10 mouse cellular contexts compared by ENCODE assay signal in genomic region chr7:142441585-142441984, GRCm38 (mm10). TPM values are rescaled to one million over a fixed set of nuclear protein-coding genes. Genes with fewer than 3 reads are reported as not detected.
DNase-seq lines count a peak whose midpoint lies in the region; ATAC-seq and TF ChIP-seq lines count a peak whose summit lies in the region.
"Had no signal": no experiment of that assay in that cellular context is flagged by ENCODE, and none has a peak within 500 bp of the region (broad histone marks: within the 10 kb centered on the region; RNA-seq: fewer than 3 reads in every experiment).

Gene Tnni2 (plus strand): TSS chr7:142441808.

- H3K9me3 ChIP-seq in lung, embryonic 14.5 days (ENCODE audit: low read depth, low read length) = no peaks in the 10 kb centered on the region

- intact Hi-C loops in heart, postnatal 36 days (cut with DNase I) = no loop called here
- intact Hi-C loops in left cerebral cortex, postnatal 36 days (cut with DNase I) = loop anchor here (5.0 kb wide), 2 partner anchors 36 to 96 kb away; no protein-coding TSS in a partner anchor

- H3K4me3 ChIP-seq in lung, embryonic 14.5 days (ENCODE audit: low read depth, low read length) = no peak within 1 kb of the TSS

- H3K27ac ChIP-seq in lung, embryonic 14.5 days (ENCODE audit: low read depth) = peak within 1 kb of the TSS; percentile 22; the same call in 1 of the 2 replicates
- H3K27ac ChIP-seq: liver, embryonic 14.5 days had no signal

- no peak within 1 kb of the TSS for H3K4me2 ChIP-seq in lung, embryonic 14.5 days

- H3K9ac ChIP-seq in lung, embryonic 14.5 days = no peak within 1 kb of the TSS; the same call in 1 of the 2 replicates
- H3K9ac ChIP-seq: liver, embryonic 14.5 days had no signal

- no peaks in the 10 kb centered on the region for H3K27me3 ChIP-seq in lung, embryonic 14.5 days (ENCODE audit: insufficient read depth, low read length)

- peaks cover 7% of the 10 kb centered on the region; the same call in 1 of the 2 replicates for H3K4me1 ChIP-seq in lung, embryonic 14.5 days (ENCODE audit: insufficient read depth)

- WGBS in lung, embryonic 14.5 days = 71% methylated on average over 9 of the region's 9 CpGs

- no peak for TF ChIP-seq CTCF in lung, embryonic 14.5 days (IDR thresholded peaks at IDR 0.05; ENCODE audit: low read depth)

- peak; percentile 91 for DNase-seq in heart, adult 11 months
- no peak for DNase-seq in heart, postnatal 36 days
- DNase-seq in lung, embryonic 14.5 days = no peak
- DNase-seq in lung, postnatal 14 days = no peak
- DNase-seq in gastrocnemius, postnatal 10 days = peak; percentile 63
- no peak for DNase-seq in left cerebral cortex, postnatal 36 days (ENCODE audit: low spot score in 2 of 2)
- no peak for DNase-seq in adrenal gland, postnatal 14 days
- DNase-seq: B cell, adult 2 months had no signal

- H3K36me3 ChIP-seq in lung, embryonic 14.5 days (ENCODE audit: insufficient read depth) = no peaks in the 10 kb centered on the region

- no peak for ATAC-seq in lung, embryonic 14.5 days (ENCODE audit: insufficient read depth)
- ATAC-seq in monocyte, adult 5-6 weeks (replicated peaks; ENCODE audit: insufficient number of reproducible peaks, low FRiP score, low TSS enrichment, poor library complexity, severe bottlenecking) = no peak

RNA-seq across cellular contexts. Expression of gene Tnni2, which starts in this region (rescaled TPM):
- total RNA-seq in heart, postnatal 36 days (2021) = 1 to 10 TPM; 1.6 to 3.4 TPM
- polyA plus RNA-seq in lung, embryonic 14.5 days (2014; fragmentation: Nextera tagmentation; extraction: Ambion mirVana) = 0.86 and 1.6 TPM in 2 replicates
- total RNA-seq in gastrocnemius, postnatal 10 days (2021) = over 10,000 TPM; 11,296 to 12,937 TPM
- 7.5 to 20.6 TPM (median 11.3 TPM) in 3 replicates for total RNA-seq in monocyte, adult 5-6 weeks (2017)
- under 1 TPM in 1 of 2 experiments, not detected in 1; 0.69 TPM for total RNA-seq in left cerebral cortex, postnatal 36 days (2021)
- total RNA-seq in adrenal gland, postnatal 14 days (2021) = 0.56 and 0.67 TPM in 2 replicates

Comparison
In these comparisons a context has a peak if more than half of its experiments do, and no peak if none do; other contexts are left out.
1. RNA of gene Tnni2 (total RNA-seq): 11,296 to 12,937 TPM in gastrocnemius, postnatal 10 days; 7.5 to 20.6 TPM in monocyte, adult 5-6 weeks, 1.6 to 3.4 TPM in heart, postnatal 36 days, 0.69 TPM in left cerebral cortex, postnatal 36 days and 0.56 to 0.67 TPM in adrenal gland, postnatal 14 days; every median in the first group is over 100 times any median in the second.
2. DNase-seq: peak in heart, adult 11 months (single experiment) and gastrocnemius, postnatal 10 days (single experiment); none in heart, postnatal 36 days (0 of 2), lung, embryonic 14.5 days (single experiment), lung, postnatal 14 days (single experiment), left cerebral cortex, postnatal 36 days (0 of 2) and adrenal gland, postnatal 14 days (single experiment).